Mouse (Mus musculus) liver, postnatal 0 days (tissue): ENCODE results near the gene Dis3.

Experiments used
- CTCF ChIP-seq: sonication (generic); IDR thresholded peaks from 2 replicates; pipeline ENCODE4 v1.5.1; 2016; ENCODE audit warnings: antibody characterized with exemption, low read depth
- EP300 ChIP-seq: IDR thresholded peaks from 2 replicates; pipeline ENCODE4 v1.6.1; 2016; ENCODE audit warnings: antibody characterized with exemption, low read depth, mild to moderate bottlenecking

GRCm38 (mm10) chr14:99029987-99030386 is 69.6 kb downstream of the Dis3 start:
- TF ChIP-seq CTCF, result no peak
- TF ChIP-seq EP300, result no peak
